Mouse (Mus musculus) G1E (cell line): ENCODE results near the gene Dohh.

ENCODE experiments used
- CTCF ChIP-seq: IDR thresholded peaks from 2 replicates; pipeline ENCODE4 v1.5.1; 2012; ENCODE audit warnings: low read depth, low read length, inconsistent platforms, mixed read lengths
- GATA1 ChIP-seq: IDR thresholded peaks from 2 replicates; pipeline ENCODE4 v1.6.1; 2012; ENCODE audit warnings: borderline replicate concordance, low read length, inconsistent platforms, mixed read lengths
- GATA2 ChIP-seq: IDR thresholded peaks from 2 replicates; pipeline ENCODE4 v1.6.1; 2012; ENCODE audit warnings: low read depth, low read length, inconsistent platforms, borderline replicate concordance
- POLR2AphosphoS5 ChIP-seq: IDR thresholded peaks from 2 replicates; pipeline ENCODE4 v1.6.1; 2012; ENCODE audit warnings: low read depth, low read length, inconsistent platforms; ENCODE audit not compliant: insufficient replicate concordance
- TAL1 ChIP-seq: conservative IDR thresholded peaks from 2 replicates; pipeline ENCODE4 v1.6.1; 2012; ENCODE audit warnings: low read depth, low read length, inconsistent platforms, mixed read lengths

GRCm38 (mm10) chr10:81346453-81347067, 37.7 kb upstream of the Dohh start:
- no peak for TF ChIP-seq CTCF
- TF ChIP-seq GATA1: no peak
- TF ChIP-seq TAL1: no peak
- TF ChIP-seq POLR2AphosphoS5: no peak
- no peak for TF ChIP-seq GATA2
